In the genomic region with DNA sequence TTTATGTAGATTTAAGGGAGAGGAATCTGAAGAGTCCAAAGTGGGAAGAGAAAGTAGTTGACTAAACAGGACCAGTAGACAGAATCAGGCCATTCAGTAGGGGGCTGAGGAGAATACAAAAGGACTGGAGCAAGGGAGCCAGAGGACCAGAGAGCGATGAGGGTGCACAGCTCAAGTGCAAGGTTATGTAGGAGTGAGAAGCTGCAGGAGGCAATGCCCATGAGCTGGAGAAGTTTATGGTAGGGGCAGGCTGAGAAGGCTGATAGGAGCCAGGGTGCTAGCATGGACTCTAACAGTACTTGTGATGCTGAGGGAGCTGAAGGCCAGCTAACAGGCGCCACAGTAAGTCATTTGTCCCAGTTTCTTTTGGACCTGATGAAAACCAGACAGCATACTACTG, we compare ENCODE assay signal across 22 mouse cellular contexts.
"Had no signal": no experiment of that assay in that cellular context is flagged by ENCODE, and none has a peak within 500 bp of the region (broad histone marks: within the 10 kb centered on the region; RNA-seq: fewer than 3 reads in every experiment).

No protein-coding gene starts in this region.

- H3K4me2 ChIP-seq: kidney, embryonic 15.5 days; limb, embryonic 13.5 days; liver, embryonic 12.5 days; liver, embryonic 15.5 days; lung, embryonic 15.5 days; midbrain, embryonic 12.5 days; neural tube, embryonic 13.5 days; stomach, embryonic 15.5 days had no signal

- ATAC-seq: liver, embryonic 12.5 days had no signal

- H3K4me3 ChIP-seq: kidney, embryonic 15.5 days; limb, embryonic 10.5 days; limb, embryonic 13.5 days; liver, embryonic 12.5 days; liver, embryonic 15.5 days; lung, embryonic 15.5 days; megakaryocyte, embryonic 14.5 days; midbrain, embryonic 12.5 days; myocyte; neural tube, embryonic 13.5 days; stomach, embryonic 15.5 days had no signal

- H3K9me3 ChIP-seq: kidney, embryonic 15.5 days; limb, embryonic 10.5 days; limb, embryonic 13.5 days; liver, embryonic 12.5 days; liver, embryonic 15.5 days; lung, embryonic 15.5 days; megakaryocyte, embryonic 14.5 days; midbrain, embryonic 12.5 days; neural tube, embryonic 13.5 days; stomach, embryonic 15.5 days had no signal

- DNase-seq: kidney, adult 8-10 months; kidney, postnatal 10 days; kidney, postnatal 36 days; liver; lung, adult 18-20 months; lung, postnatal 10 days; lung, postnatal 36 days; retina, postnatal 1 day; right cerebral cortex, postnatal 25 days; spleen, adult 18-20 months; thymus, postnatal 25 days had no signal

- H3K36me3 ChIP-seq: kidney, embryonic 15.5 days; limb, embryonic 10.5 days; limb, embryonic 13.5 days; liver, embryonic 12.5 days; liver, embryonic 15.5 days; lung, embryonic 15.5 days; midbrain, embryonic 12.5 days; neural tube, embryonic 13.5 days; stomach, embryonic 15.5 days had no signal

- H3K27ac ChIP-seq: kidney, embryonic 15.5 days; limb, embryonic 10.5 days; limb, embryonic 13.5 days; liver, embryonic 12.5 days; liver, embryonic 15.5 days; lung, embryonic 15.5 days; midbrain, embryonic 12.5 days; neural tube, embryonic 13.5 days; stomach, embryonic 15.5 days had no signal

- H3K27me3 ChIP-seq: kidney, embryonic 15.5 days; limb, embryonic 13.5 days; liver, embryonic 12.5 days; liver, embryonic 15.5 days; lung, embryonic 15.5 days; megakaryocyte, embryonic 14.5 days; midbrain, embryonic 12.5 days; neural tube, embryonic 13.5 days; stomach, embryonic 15.5 days had no signal

- H3K9ac ChIP-seq: kidney, embryonic 15.5 days; limb, embryonic 13.5 days; liver, embryonic 12.5 days; liver, embryonic 15.5 days; lung, embryonic 15.5 days; midbrain, embryonic 12.5 days; neural tube, embryonic 13.5 days; stomach, embryonic 15.5 days had no signal

- H3K4me1 ChIP-seq: kidney, embryonic 15.5 days; limb, embryonic 10.5 days; limb, embryonic 13.5 days; liver, embryonic 12.5 days; liver, embryonic 15.5 days; stomach, embryonic 15.5 days had no signal
